Mouse (Mus musculus): Measurements from ENCODE around the gene Arhgap27.
"Not testable (repeated sequence)": the region's sequence is repeated elsewhere in the genome, so short reads cannot be mapped to it uniquely, and the experiment has no call there.

The Arhgap27 gene

GRCm38 (mm10) chr11:103332186-103332889 lies 31.2 kb downstream of the Arhgap27 start:
- peak; percentile 96 for DNase-seq

- DNase-seq: no peak
Observed at GRCm38 (mm10) chr11:103331502-103332185, 31.8 kb downstream of the Arhgap27 start.

- no peak for DNase-seq
Observed at GRCm38 (mm10) chr11:103330651-103331319, 32.7 kb downstream of the Arhgap27 start.

- peak; percentile 83 for DNase-seq
Observed at GRCm38 (mm10) chr11:103326950-103327349, 36.5 kb downstream of the Arhgap27 start.

- DNase-seq: peak; percentile 83
Observed at GRCm38 (mm10) chr11:103325172-103325571, 38.3 kb downstream of the Arhgap27 start.

- no peak for DNase-seq
Observed at GRCm38 (mm10) chr11:103324723-103325122, 38.8 kb downstream of the Arhgap27 start.

GRCm38 (mm10) chr11:103322832-103323231 lies 40.7 kb downstream of the Arhgap27 start:
- not testable (repeated sequence) for DNase-seq

- DNase-seq: no peak
Observed at GRCm38 (mm10) chr11:103320646-103321045, 42.8 kb downstream of the Arhgap27 start.

GRCm38 (mm10) chr11:103320196-103320595 lies 43.3 kb downstream of the Arhgap27 start:
- no peak for DNase-seq

- no peak for DNase-seq
Observed at GRCm38 (mm10) chr11:103318042-103318441, 45.5 kb downstream of the Arhgap27 start.

- DNase-seq: no peak
Observed at GRCm38 (mm10) chr11:103315379-103315778, 48.1 kb downstream of the Arhgap27 start.

GRCm38 (mm10) chr11:103314736-103315374 lies 48.6 kb downstream of the Arhgap27 start:
- DNase-seq: no peak

GRCm38 (mm10) chr11:103313542-103313941 lies 50.0 kb downstream of the Arhgap27 start:
- DNase-seq: no peak

- DNase-seq: peak; percentile 60
Observed at GRCm38 (mm10) chr11:103312655-103313255, 50.7 kb downstream of the Arhgap27 start.

GRCm38 (mm10) chr11:103311960-103312611 lies 51.4 kb downstream of the Arhgap27 start:
- DNase-seq: peak; percentile 62

- DNase-seq: no peak
Observed at GRCm38 (mm10) chr11:103309956-103310574, 53.4 kb downstream of the Arhgap27 start.

- no peak for DNase-seq
Observed at GRCm38 (mm10) chr11:103307910-103308309, 55.6 kb downstream of the Arhgap27 start.

GRCm38 (mm10) chr11:103304525-103304924 lies 59.0 kb downstream of the Arhgap27 start:
- DNase-seq: no peak

GRCm38 (mm10) chr11:103294772-103295171 lies 68.7 kb downstream of the Arhgap27 start:
- no peak for DNase-seq

- no peak for DNase-seq
Observed at GRCm38 (mm10) chr11:103294066-103294465, 69.4 kb downstream of the Arhgap27 start.

GRCm38 (mm10) chr11:103292890-103293287 lies 70.6 kb downstream of the Arhgap27 start:
- DNase-seq: no peak
